ENCODE assay signal across 17 mouse cellular contexts in genomic region chr9:16899060-16899459, GRCm38 (mm10).
A peak's percentile ranks its signal among the peaks of the same experiment; 100 is the strongest.
DNase-seq lines count a peak whose midpoint lies in the region; ATAC-seq lines count a peak whose summit lies in the region.
"Had no signal": no experiment of that assay in that cellular context is flagged by ENCODE, and none has a peak within 500 bp of the region (broad histone marks: within the 10 kb centered on the region; RNA-seq: fewer than 3 reads in every experiment).

No protein-coding gene starts in this region.

- H3K4me1 ChIP-seq in hindbrain, embryonic 11.5 days (replicated peaks; ENCODE audit: control insufficient read depth, insufficient read depth, low read length), result no peaks in the 10 kb centered on the region
- no peaks in the 10 kb centered on the region for H3K4me1 ChIP-seq in hindbrain, embryonic 12.5 days
- H3K4me1 ChIP-seq in neural tube, embryonic 12.5 days, result no peaks in the 10 kb centered on the region
- no peaks in the 10 kb centered on the region for H3K4me1 ChIP-seq in neural tube, embryonic 14.5 days (ENCODE audit: control insufficient read depth, insufficient read depth, low read length)
- H3K4me1 ChIP-seq: embryonic facial prominence, embryonic 12.5 days; forebrain, embryonic 15.5 days; heart, embryonic 15.5 days had no signal

- H3K4me2 ChIP-seq in hindbrain, embryonic 11.5 days (replicated peaks; ENCODE audit: low read depth, low read length), result no peak overlapping the region
- no peak overlapping the region for H3K4me2 ChIP-seq in hindbrain, embryonic 12.5 days (replicated peaks)
- H3K4me2 ChIP-seq in neural tube, embryonic 12.5 days (replicated peaks), result no peak overlapping the region
- H3K4me2 ChIP-seq in neural tube, embryonic 14.5 days (ENCODE audit: low read depth, low read length), result no peak overlapping the region
- H3K4me2 ChIP-seq: embryonic facial prominence, embryonic 12.5 days; forebrain, embryonic 15.5 days; heart, embryonic 11.5 days; heart, embryonic 15.5 days had no signal

- no peak overlapping the region for H3K27ac ChIP-seq in hindbrain, embryonic 11.5 days (ENCODE audit: low read depth, low read length)
- no peak overlapping the region for H3K27ac ChIP-seq in hindbrain, embryonic 12.5 days
- H3K27ac ChIP-seq in neural tube, embryonic 12.5 days, result no peak overlapping the region
- H3K27ac ChIP-seq in neural tube, embryonic 14.5 days (ENCODE audit: low read depth, low read length), result no peak overlapping the region
- H3K27ac ChIP-seq: embryonic facial prominence, embryonic 12.5 days; forebrain, embryonic 15.5 days; heart, embryonic 15.5 days had no signal

- H3K9ac ChIP-seq in hindbrain, embryonic 11.5 days (ENCODE audit: low read depth, low read length), result no peak overlapping the region
- no peak overlapping the region for H3K9ac ChIP-seq in hindbrain, embryonic 12.5 days
- H3K9ac ChIP-seq in neural tube, embryonic 12.5 days, result no peak overlapping the region
- no peak overlapping the region for H3K9ac ChIP-seq in neural tube, embryonic 14.5 days (replicated peaks; ENCODE audit: low read depth, low read length)
- H3K9ac ChIP-seq: embryonic facial prominence, embryonic 12.5 days; forebrain, embryonic 15.5 days; heart, embryonic 15.5 days had no signal

- 0 out of 2 replicates have a peak, but pooled peaks have one; percentile 30 for ATAC-seq in hindbrain, embryonic 11.5 days (ENCODE audit: low FRiP score)
- no peak for ATAC-seq in hindbrain, embryonic 12.5 days (ENCODE audit: low FRiP score)
- 0 out of 2 replicates have a peak, but pooled peaks have one; percentile 66 for ATAC-seq in neural tube, embryonic 12.5 days (ENCODE audit: low FRiP score, low read depth)
- ATAC-seq in neural tube, embryonic 14.5 days (ENCODE audit: low read depth), result peak; percentile 72; the same call in 1 of the 2 replicates
- ATAC-seq: forebrain, embryonic 15.5 days; hindbrain, embryonic 16.5 days had no signal

- no peak overlapping the region for H3K4me3 ChIP-seq in hindbrain, embryonic 11.5 days (ENCODE audit: low read depth, low read length)
- no peak overlapping the region for H3K4me3 ChIP-seq in hindbrain, embryonic 12.5 days
- H3K4me3 ChIP-seq in neural tube, embryonic 12.5 days, result no peak overlapping the region
- no peak overlapping the region for H3K4me3 ChIP-seq in neural tube, embryonic 14.5 days (ENCODE audit: low read depth, low read length)
- H3K4me3 ChIP-seq: embryonic facial prominence, embryonic 12.5 days; forebrain, embryonic 15.5 days; heart, embryonic 15.5 days had no signal

- DNase-seq in hindbrain, embryonic 11.5 days (ENCODE audit: low spot score), result no peak
- no peak for DNase-seq in neural tube, embryonic 10.5 days (ENCODE audit: extremely low spot score, low spot score)
- DNase-seq in spleen, postnatal 10 days (ENCODE audit: low spot score in 2 of 2), result no peak
- DNase-seq: adrenal gland, adult 2 months; adrenal gland, postnatal 25 days; cerebellum, adult 9-10 months; embryo, embryonic 11 days; heart, adult 18-20 months; heart, postnatal 14 days had no signal

- H3K27me3 ChIP-seq in hindbrain, embryonic 11.5 days (ENCODE audit: control insufficient read depth, insufficient read depth, low read length), result no peaks in the 10 kb centered on the region
- H3K27me3 ChIP-seq in hindbrain, embryonic 12.5 days, result no peaks in the 10 kb centered on the region
- H3K27me3 ChIP-seq in neural tube, embryonic 12.5 days (replicated peaks), result no peaks in the 10 kb centered on the region
- H3K27me3 ChIP-seq in neural tube, embryonic 14.5 days (ENCODE audit: control insufficient read depth, insufficient read depth, low read length), result no peaks in the 10 kb centered on the region
- H3K27me3 ChIP-seq: embryonic facial prominence, embryonic 12.5 days; forebrain, embryonic 15.5 days; heart, embryonic 15.5 days had no signal

- no peaks in the 10 kb centered on the region for H3K9me3 ChIP-seq in hindbrain, embryonic 11.5 days (ENCODE audit: control insufficient read depth, low read length)
- H3K9me3 ChIP-seq in hindbrain, embryonic 12.5 days (replicated peaks), result no peaks in the 10 kb centered on the region
- H3K9me3 ChIP-seq in neural tube, embryonic 12.5 days, result no peaks in the 10 kb centered on the region
- no peaks in the 10 kb centered on the region for H3K9me3 ChIP-seq in neural tube, embryonic 14.5 days (ENCODE audit: control insufficient read depth, low read length)
- H3K9me3 ChIP-seq: embryonic facial prominence, embryonic 12.5 days; forebrain, embryonic 15.5 days; heart, embryonic 15.5 days had no signal

- 82% methylated on average over 2 of the region's 2 CpGs for WGBS in hindbrain, embryonic 11.5 days
- 57% methylated on average over 2 of the region's 2 CpGs for WGBS in hindbrain, embryonic 12.5 days
- WGBS in neural tube, embryonic 12.5 days, result 50% methylated on average over 2 of the region's 2 CpGs
- WGBS in neural tube, embryonic 14.5 days, result 32% methylated on average over 2 of the region's 2 CpGs

- H3K36me3 ChIP-seq in hindbrain, embryonic 11.5 days (ENCODE audit: control insufficient read depth, insufficient read depth, low read length), result no peaks in the 10 kb centered on the region
- H3K36me3 ChIP-seq in hindbrain, embryonic 12.5 days, result no peaks in the 10 kb centered on the region
- no peaks in the 10 kb centered on the region for H3K36me3 ChIP-seq in neural tube, embryonic 12.5 days
- H3K36me3 ChIP-seq in neural tube, embryonic 14.5 days (ENCODE audit: control insufficient read depth, insufficient read depth, low read length), result no peaks in the 10 kb centered on the region
- H3K36me3 ChIP-seq: embryonic facial prominence, embryonic 12.5 days; forebrain, embryonic 15.5 days; heart, embryonic 15.5 days had no signal
